Mouse (Mus musculus) erythroblast, embryonic 14.5 days (primary cell): Measurements from ENCODE around the gene Chrna1.

Experiments
- GATA1 ChIP-seq: IDR thresholded peaks from 2 replicates; pipeline ENCODE4 v1.6.1; 2012; ENCODE audit warnings: low read length, inconsistent platforms, mixed read lengths
- TAL1 ChIP-seq: IDR thresholded peaks from 3 replicates; pipeline ENCODE4 v1.6.1; 2012; ENCODE audit warnings: low read length, inconsistent platforms, mixed read lengths

GRCm38 (mm10) chr2:73609067-73609723 lies 29.1 kb upstream of the Chrna1 start:
- TF ChIP-seq GATA1, result no peak
- no peak for TF ChIP-seq TAL1
